Mouse (Mus musculus) WW6 (cell line): ENCODE data around the gene Sema5a.

Experiments
- DNase-seq: peaks from one replicate; pipeline ENCODE4 v3.0.0-alpha.2; 2013; ENCODE audit warnings: low read depth, low spot score

The Sema5a gene

GRCm38 (mm10) chr15:32356805-32357204 is 112.2 kb downstream of the Sema5a start:
- DNase-seq = no peak

- DNase-seq = no peak
Measured at GRCm38 (mm10) chr15:32367841-32368240, 123.2 kb downstream of the Sema5a start.

- no peak for DNase-seq
Measured at GRCm38 (mm10) chr15:32370914-32371313, 126.3 kb downstream of the Sema5a start.

- no peak for DNase-seq
Measured at GRCm38 (mm10) chr15:32371385-32371784, 126.8 kb downstream of the Sema5a start.

- DNase-seq = no peak
Measured at GRCm38 (mm10) chr15:32376326-32376725, 131.7 kb downstream of the Sema5a start.

- no peak for DNase-seq
Measured at GRCm38 (mm10) chr15:32377781-32378180, 133.2 kb downstream of the Sema5a start.

GRCm38 (mm10) chr15:32380311-32380710 is 135.7 kb downstream of the Sema5a start:
- no peak for DNase-seq

- DNase-seq = no peak
Measured at GRCm38 (mm10) chr15:32382930-32383481, 138.4 kb downstream of the Sema5a start.

GRCm38 (mm10) chr15:32396241-32396890 is 151.8 kb downstream of the Sema5a start:
- no peak for DNase-seq

- DNase-seq = no peak
Measured at GRCm38 (mm10) chr15:32397064-32397463, 152.5 kb downstream of the Sema5a start.

- DNase-seq = no peak
Measured at GRCm38 (mm10) chr15:32398721-32399120, 154.1 kb downstream of the Sema5a start.

GRCm38 (mm10) chr15:32401909-32402527 is 157.4 kb downstream of the Sema5a start:
- no peak for DNase-seq

GRCm38 (mm10) chr15:32403321-32403720 is 158.7 kb downstream of the Sema5a start:
- DNase-seq = no peak

GRCm38 (mm10) chr15:32406436-32406835 is 161.8 kb downstream of the Sema5a start:
- DNase-seq = no peak

- no peak for DNase-seq
Measured at GRCm38 (mm10) chr15:32407766-32408165, 163.2 kb downstream of the Sema5a start.

- no peak for DNase-seq
Measured at GRCm38 (mm10) chr15:32416291-32416690, 171.7 kb downstream of the Sema5a start.

GRCm38 (mm10) chr15:32422631-32423030 is 178.0 kb downstream of the Sema5a start:
- DNase-seq = no peak

- DNase-seq = no peak
Measured at GRCm38 (mm10) chr15:32423061-32423460, 178.5 kb downstream of the Sema5a start.

GRCm38 (mm10) chr15:32427188-32427924 is 182.7 kb downstream of the Sema5a start:
- no peak for DNase-seq

GRCm38 (mm10) chr15:32432927-32433832 is 188.6 kb downstream of the Sema5a start:
- no peak for DNase-seq

GRCm38 (mm10) chr15:32433833-32434155 is 189.2 kb downstream of the Sema5a start:
- DNase-seq = no peak

- no peak for DNase-seq
Measured at GRCm38 (mm10) chr15:32434274-32434673, 189.7 kb downstream of the Sema5a start.
